Mouse (Mus musculus): ENCODE data around the gene Nr6a1.

DNA sequence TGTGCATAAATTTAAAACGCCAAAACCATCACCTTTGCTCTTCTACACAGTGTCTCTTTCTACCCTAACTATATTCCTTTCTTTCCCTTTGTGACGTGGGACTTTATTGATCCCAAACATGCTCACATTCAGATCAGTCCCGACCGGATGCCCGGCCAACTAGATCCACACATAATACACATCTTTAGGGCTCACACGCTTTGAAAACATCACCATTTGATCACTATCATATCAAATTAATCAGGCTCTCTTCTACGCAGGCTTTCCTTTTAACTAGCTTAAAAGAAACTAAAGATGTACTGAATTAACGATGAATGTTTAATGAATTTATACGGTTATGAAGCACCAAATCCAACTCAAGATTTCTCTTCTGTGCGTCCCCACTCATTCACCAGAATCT is 2.9 kb downstream of the Nr6a1 start:
- TF ChIP-seq CEBPB (IDR thresholded peaks at IDR 0.05; ENCODE audit: insufficient read depth, poor library complexity, severe bottlenecking): no peak
- no peak for TF ChIP-seq USF1 (IDR thresholded peaks at IDR 0.05; ENCODE audit: low read depth)
- no peak for TF ChIP-seq POLR2A (IDR thresholded peaks at IDR 0.05; ENCODE audit: insufficient read length, low read depth)
- no peak for TF ChIP-seq TCF12 (IDR thresholded peaks at IDR 0.05; ENCODE audit: insufficient read depth, poor library complexity, severe bottlenecking)
- no peak for TF ChIP-seq MYOG (IDR thresholded peaks at IDR 0.05; ENCODE audit: control insufficient read depth in 1 of 3, insufficient read depth in 1 of 3, insufficient read length in 2 of 3, low read depth in 2 of 3)
- no peak for TF ChIP-seq SRF (IDR thresholded peaks at IDR 0.05; ENCODE audit: control insufficient read depth, insufficient read length, low read depth)
- no peak for TF ChIP-seq MAX (IDR thresholded peaks at IDR 0.05; ENCODE audit: low read depth)
- no peak for TF ChIP-seq E2F4 (IDR thresholded peaks at IDR 0.05; ENCODE audit: insufficient read depth)
- TF ChIP-seq REST (IDR thresholded peaks at IDR 0.05; ENCODE audit: insufficient read depth, insufficient read length): no peak
- TF ChIP-seq TCF3 (IDR thresholded peaks at IDR 0.05; ENCODE audit: insufficient read length, low read depth): no peak

Data from myocyte (in vitro differentiated cells).